Mouse (Mus musculus) C2C12 (cell line): ENCODE measurements at regions not wholly inside any gene's neighbourhood (a gene's known extent, or its start where the extent isn't known, plus 50 kb on each side); places are given as distances from the start of the nearest gene placed in this dataset.

Experiments used
- H3K27me3 ChIP-seq: one replicate; pipeline ENCODE4 v1.6.1; 2011; ENCODE audit not compliant: control insufficient read depth, insufficient read depth, insufficient read length
- H3K36me3 ChIP-seq: one replicate; pipeline ENCODE4 v1.6.1; 2011; ENCODE audit not compliant: control insufficient read depth, insufficient read depth
- H3K4me3 ChIP-seq: one replicate; pipeline ENCODE4 v1.5.1; 2011; ENCODE audit warnings: mild to moderate bottlenecking, control low read depth; ENCODE audit not compliant: poor library complexity, insufficient read depth, severe bottlenecking
- H3K79me2 ChIP-seq: one replicate; pipeline ENCODE4 v1.6.1; 2011; ENCODE audit not compliant: control insufficient read depth, insufficient read depth
- H3K79me3 ChIP-seq: one replicate; pipeline ENCODE4 v1.6.1; 2011; ENCODE audit warnings: low read depth, control low read depth
- H3ac ChIP-seq: one replicate; pipeline ENCODE3; 2011; ENCODE audit warnings: low read depth; ENCODE audit not compliant: control insufficient read depth, insufficient read length
- CEBPB ChIP-seq: IDR thresholded peaks from one replicate; pipeline ENCODE4 v1.6.1; 2011; ENCODE audit warnings: low read depth, mild to moderate bottlenecking, control low read depth, moderate library complexity
- CTCF ChIP-seq: IDR thresholded peaks from one replicate; pipeline ENCODE4 v1.5.1; 2011; ENCODE audit not compliant: control insufficient read depth, insufficient read depth, insufficient read length
- FOSL1 ChIP-seq: IDR thresholded peaks from one replicate; pipeline ENCODE4 v1.8.0; 2011; ENCODE audit warnings: mild to moderate bottlenecking, low read length; ENCODE audit not compliant: poor library complexity, insufficient read depth, severe bottlenecking
- MAX ChIP-seq: IDR thresholded peaks from one replicate; pipeline ENCODE4 v1.6.1; 2011; ENCODE audit warnings: mild to moderate bottlenecking, control low read depth
- MYOD1 ChIP-seq: IDR thresholded peaks from one replicate; pipeline ENCODE4 v1.6.1; 2011; ENCODE audit warnings: low read depth; ENCODE audit not compliant: control insufficient read depth, insufficient read length
- MYOG ChIP-seq: IDR thresholded peaks from one replicate; pipeline ENCODE4 v1.6.1; 2011; ENCODE audit not compliant: control insufficient read depth, insufficient read length; ENCODE audit errors: extremely low read depth
- USF1 ChIP-seq: IDR thresholded peaks from one replicate; pipeline ENCODE4 v1.6.1; 2011; ENCODE audit warnings: low read depth, mild to moderate bottlenecking, control low read depth, moderate library complexity

GRCm38 (mm10) chr12:110206271-110206670, 72.6 kb upstream of the Dio3 start:
- H3K4me3 ChIP-seq = no peak overlapping the region
- H3K79me2 ChIP-seq = no peaks in the 10 kb centered on the region
- peaks cover 7% of the 10 kb centered on the region for H3K27me3 ChIP-seq
- TF ChIP-seq MYOD1 (no peak), CEBPB (no peak), MYOG (no peak), FOSL1 (no peak), USF1 (no peak), CTCF (no peak), MAX (no peak)
- H3K36me3 ChIP-seq = no peaks in the 10 kb centered on the region
- no peak overlapping the region for H3ac ChIP-seq
- H3K79me3 ChIP-seq = no peaks in the 10 kb centered on the region

DNA sequence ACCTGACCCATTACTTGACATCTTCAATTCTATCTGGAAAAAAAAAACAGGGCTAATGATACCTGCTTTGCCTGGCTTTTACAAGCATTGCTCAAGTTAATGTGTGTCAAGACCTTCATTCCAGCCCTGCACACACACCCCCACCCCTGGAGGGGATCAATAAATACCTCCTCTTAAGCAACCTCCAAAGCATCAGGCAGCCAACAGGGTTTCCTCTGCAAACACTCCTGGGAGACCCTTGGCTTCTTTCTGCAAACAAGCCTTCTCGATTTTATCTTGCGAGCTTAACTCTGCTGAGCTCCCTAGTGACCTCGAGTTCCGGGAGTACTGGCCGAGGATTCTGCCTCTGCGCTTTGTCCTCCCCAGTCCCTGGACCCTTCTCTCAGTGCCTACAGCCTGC, 72.1 kb upstream of the Dio3 start:
- peaks cover 7% of the 10 kb centered on the region for H3K27me3 ChIP-seq
- H3K4me3 ChIP-seq = no peak overlapping the region
- H3ac ChIP-seq = no peak overlapping the region
- H3K79me3 ChIP-seq = no peaks in the 10 kb centered on the region
- no peaks in the 10 kb centered on the region for H3K79me2 ChIP-seq
- H3K36me3 ChIP-seq = no peaks in the 10 kb centered on the region
- TF ChIP-seq MYOG (no peak), FOSL1 (no peak), CTCF (no peak), MAX (no peak), USF1 (no peak), MYOD1 (no peak), CEBPB (no peak)

GRCm38 (mm10) chr12:110207246-110207852, 71.5 kb upstream of the Dio3 start:
- TF ChIP-seq MYOD1 (no peak), CEBPB (peak; percentile 73), FOSL1 (no peak), USF1 (no peak), MYOG (no peak), MAX (no peak)
- no peaks in the 10 kb centered on the region for H3K79me2 ChIP-seq
- H3K79me3 ChIP-seq = no peaks in the 10 kb centered on the region
- H3K4me3 ChIP-seq = no peak overlapping the region
- peaks cover 7% of the 10 kb centered on the region for H3K27me3 ChIP-seq
- H3K36me3 ChIP-seq = no peaks in the 10 kb centered on the region
- H3ac ChIP-seq = no peak overlapping the region

DNA sequence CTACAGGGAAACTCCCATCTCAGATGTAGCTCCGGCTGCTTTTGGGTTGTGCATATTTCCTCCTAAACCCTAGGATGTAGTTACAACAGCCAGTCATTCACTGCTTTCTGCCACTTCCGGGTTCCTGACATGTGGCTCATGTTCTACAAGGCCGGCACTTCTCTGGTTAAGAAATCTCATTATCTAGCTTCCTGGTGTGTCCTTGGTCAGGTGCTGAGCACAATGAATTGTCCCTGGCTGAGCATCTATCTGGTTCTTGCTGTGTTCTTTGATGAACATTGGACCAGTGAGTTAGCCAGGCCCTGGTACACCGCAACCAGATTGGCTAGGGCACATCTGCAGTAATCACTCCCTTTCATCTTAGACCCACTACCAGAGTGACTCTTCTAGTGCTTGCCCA, 66.2 kb upstream of the Dio3 start:
- TF ChIP-seq MAX (no peak), MYOD1 (no peak), CTCF (no peak), CEBPB (no peak), USF1 (no peak), FOSL1 (no peak), MYOG (no peak)

GRCm38 (mm10) chr12:110214833-110215232, 64.0 kb upstream of the Dio3 start:
- H3K4me3 ChIP-seq = no peak overlapping the region
- no peak overlapping the region for H3ac ChIP-seq
- no peaks in the 10 kb centered on the region for H3K79me3 ChIP-seq
- TF ChIP-seq CTCF = no peak
- TF ChIP-seq MYOD1 = no peak
- no peaks in the 10 kb centered on the region for H3K36me3 ChIP-seq
- H3K27me3 ChIP-seq = peaks cover 17% of the 10 kb centered on the region
- H3K79me2 ChIP-seq = no peaks in the 10 kb centered on the region

More for the DNA sequence above, 66.2 kb upstream of the Dio3 start:
- H3K79me2 ChIP-seq = no peaks in the 10 kb centered on the region
- H3K36me3 ChIP-seq = no peaks in the 10 kb centered on the region
- peaks cover 10% of the 10 kb centered on the region for H3K27me3 ChIP-seq
- no peak overlapping the region for H3K4me3 ChIP-seq
- no peaks in the 10 kb centered on the region for H3K79me3 ChIP-seq
- no peak overlapping the region for H3ac ChIP-seq

- no peaks in the 10 kb centered on the region for H3K79me3 ChIP-seq
- H3K36me3 ChIP-seq = no peaks in the 10 kb centered on the region
- no peak overlapping the region for H3ac ChIP-seq
- H3K4me3 ChIP-seq = no peak overlapping the region
- H3K79me2 ChIP-seq = no peaks in the 10 kb centered on the region
- no peak for TF ChIP-seq MAX
- no peak for TF ChIP-seq FOSL1
- no peak for TF ChIP-seq CEBPB
- TF ChIP-seq USF1 = no peak
- TF ChIP-seq CTCF = no peak
- TF ChIP-seq MYOG = no peak
- no peak for TF ChIP-seq MYOD1
- peaks cover 13% of the 10 kb centered on the region for H3K27me3 ChIP-seq
Observed at GRCm38 (mm10) chr12:110215311-110215710, 63.6 kb upstream of the Dio3 start.
